Mouse (Mus musculus) lung, embryonic 15.5 days (tissue): ENCODE data around the gene 4930550C14Rik. TPM values are rescaled to one million over a fixed set of nuclear protein-coding genes. Genes with fewer than 3 reads are reported as not detected.

Experiments used
- microRNA-seq: library from miRNA; unstranded; fragments of <30 nt; microRNA quantifications from one replicate; pipeline ENCODE4, GENCODE M21; 2016
- polyA plus RNA-seq: library from polyadenylated mRNA; unstranded; fragments of >200 nt; fragmentation: Nextera tagmentation; extraction: Ambion mirVana; gene quantifications from 2 replicates; pipeline ENCODE4 v1.2.1, GENCODE M21; 2015

Gene 4930550C14Rik
- polyA plus RNA-seq, 1 experiment from 2014 or later = 1.9 TPM

Small RNA genes within 50 kb of the gene (microRNA-seq; reads per million reads assigned to microRNA genes)
- gene Mir130c = not detected

Other genes with a start within 250 kb of the 4930550C14Rik start
- gene Ddx10, start 154.3 kb upstream of the 4930550C14Rik start, polyA plus RNA-seq = 26.1 and 29.1 TPM in 2 replicates
- gene Exph5, start 100.7 kb upstream of the 4930550C14Rik start, polyA plus RNA-seq = 5.8 and 7.0 TPM in 2 replicates
- 49.1 and 53.0 TPM in 2 replicates for gene Kdelc2, start 18.3 kb upstream of the 4930550C14Rik start, polyA plus RNA-seq
- 11.7 and 12.9 TPM in 2 replicates for gene Atm, start 134.4 kb downstream of the 4930550C14Rik start, polyA plus RNA-seq
- 17.0 and 18.2 TPM in 2 replicates for gene Npat, start 134.7 kb downstream of the 4930550C14Rik start, polyA plus RNA-seq
- gene Acat1, start 208.1 kb downstream of the 4930550C14Rik start, polyA plus RNA-seq = 110 and 117 TPM in 2 replicates